12 mouse cellular contexts compared by ENCODE assay signal in genomic region chr12:55061006-55061405, GRCm38 (mm10). TPM values are rescaled to one million over a fixed set of nuclear protein-coding genes. Genes with fewer than 3 reads are reported as not detected.
DNase-seq lines count a peak whose midpoint lies in the region; TF ChIP-seq lines count a peak whose summit lies in the region.
"Had no signal": no experiment of that assay in that cellular context is flagged by ENCODE, and none has a peak within 500 bp of the region (broad histone marks: within the 10 kb centered on the region; RNA-seq: fewer than 3 reads in every experiment).

No protein-coding gene starts in this region.

- H3K27me3 ChIP-seq in liver, adult 2 months (ENCODE audit: control insufficient read depth, insufficient read depth, low read length), result no peaks in the 10 kb centered on the region
- H3K27me3 ChIP-seq: hindbrain, embryonic 15.5 days had no signal

- no peak overlapping the region for H3K27ac ChIP-seq in liver, adult 2 months (replicated peaks; ENCODE audit: insufficient read depth, low read depth, low read length)
- H3K27ac ChIP-seq: hindbrain, embryonic 15.5 days had no signal

- H3K4me3 ChIP-seq in lung, adult 2 months (replicated peaks; ENCODE audit: extremely low read depth, low read depth, low read length), result no peak overlapping the region
- no peak overlapping the region for H3K4me3 ChIP-seq in liver, adult 2 months (ENCODE audit: insufficient read depth, low read depth, low read length)
- H3K4me3 ChIP-seq: hindbrain, embryonic 15.5 days had no signal

- H3K36me3 ChIP-seq in liver, adult 2 months (ENCODE audit: control insufficient read depth, insufficient read depth, low read length), result peaks cover 1% of the 10 kb centered on the region; the same call in 1 of the 2 replicates

- no peaks in the 10 kb centered on the region for H3K79me2 ChIP-seq in liver, adult 2 months (ENCODE audit: control insufficient read depth, insufficient read depth, low read length)

- no peak for TF ChIP-seq CTCF in lung, adult 2 months (IDR thresholded peaks at IDR 0.05; ENCODE audit: insufficient read depth, low read length)
- TF ChIP-seq CTCF in liver, adult 2 months (IDR thresholded peaks at IDR 0.05; ENCODE audit: low read depth, low read length), result no peak

- whole genome bisulfite sequencing in lung, adult 2 months, result 64% methylated on average over 10 of the region's 10 CpGs
- WGBS in liver, adult 2 months, result 76% methylated on average over 10 of the region's 10 CpGs

- H3K4me1 ChIP-seq in lung, adult 2 months (ENCODE audit: control insufficient read depth, insufficient read depth, low read length), result no peaks in the 10 kb centered on the region
- H3K4me1 ChIP-seq in liver, adult 2 months (ENCODE audit: control insufficient read depth, insufficient read depth, low read length), result peaks cover 2% of the 10 kb centered on the region
- H3K4me1 ChIP-seq: hindbrain, embryonic 15.5 days had no signal

- peak; percentile 48 for DNase-seq in adrenal gland, postnatal 14 days
- DNase-seq in adrenal gland, postnatal 4 days (ENCODE audit: low spot score in 2 of 2), result no peak
- DNase-seq in lung, adult 18-20 months, result peak; percentile 14 to 41
- no peak for DNase-seq in lung, adult 2 months
- peak; percentile 37 for DNase-seq in liver, adult 2 months (ENCODE audit: extremely low read depth, low read depth, low spot score)
- peak; percentile 78 for DNase-seq in lung, postnatal 10 days
- DNase-seq in layer of hippocampus, adult 9-11 months, result no peak
- DNase-seq in gastrocnemius, postnatal 4 days (ENCODE audit: low spot score in 2 of 2), result no peak
- DNase-seq: cerebellum, adult 11-12 months; gastrocnemius, postnatal 10 days; thymus, postnatal 14 days had no signal

- no peak for TF ChIP-seq POLR2A in lung, adult 2 months (IDR thresholded peaks at IDR 0.05; ENCODE audit: borderline replicate concordance, extremely low read depth, low read depth, low read length)
- TF ChIP-seq POLR2A in liver, adult 2 months (IDR thresholded peaks at IDR 0.05; ENCODE audit: extremely low read depth, insufficient read depth, low read length), result no peak

- no peak overlapping the region for H3K9ac ChIP-seq in liver, adult 2 months (ENCODE audit: low read depth, low read length)
- H3K9ac ChIP-seq: hindbrain, embryonic 15.5 days had no signal

RNA-seq across cellular contexts. Expression of gene 2700097O09Rik, which starts 18.9 kb away (rescaled TPM):
- 11.5 and 12.8 TPM in 2 replicates for total RNA-seq in adrenal gland, postnatal 14 days (2021)
- 10 to 100 TPM; 13.2 to 13.6 TPM for total RNA-seq in adrenal gland, postnatal 4 days (2021)
- polyA plus RNA-seq in lung, adult 2 months (2012; rRNA removed), result 3.3 and 6.4 TPM in 2 replicates
- 11.5 and 13.0 TPM in 2 replicates for total RNA-seq in liver, adult 2 months (2014; rRNA removed)
- 4.5 and 5.5 TPM in 2 replicates for polyA plus RNA-seq in liver, adult 2 months (2012; rRNA removed)
- 10 to 100 TPM in 1 of 2 experiments, 1 to 10 TPM in 1; 9.4 to 11.1 TPM for total RNA-seq in gastrocnemius, postnatal 4 days (2021)

RNA-seq across cellular contexts. Expression of gene Srp54a, which starts 19.1 kb away (rescaled TPM):
- 145 and 146 TPM in 2 replicates for total RNA-seq in adrenal gland, postnatal 14 days (2021)
- 100 to 1,000 TPM; 123 to 131 TPM for total RNA-seq in adrenal gland, postnatal 4 days (2021)
- polyA plus RNA-seq in lung, adult 2 months (2012; rRNA removed), result 16.7 and 21.0 TPM in 2 replicates
- 52.1 and 91.7 TPM in 2 replicates for total RNA-seq in liver, adult 2 months (2014; rRNA removed)
- polyA plus RNA-seq in liver, adult 2 months (2012; rRNA removed), result 16.5 and 19.5 TPM in 2 replicates
- total RNA-seq in gastrocnemius, postnatal 4 days (2021), result 10 to 100 TPM; 73.8 to 90.5 TPM

RNA-seq across cellular contexts. Expression of gene Baz1a, which starts 46.9 kb away (rescaled TPM):
- total RNA-seq in adrenal gland, postnatal 14 days (2021), result 26.6 and 32.4 TPM in 2 replicates
- total RNA-seq in adrenal gland, postnatal 4 days (2021), result 10 to 100 TPM; 16.4 to 21.4 TPM
- 2.7 and 5.5 TPM in 2 replicates for polyA plus RNA-seq in lung, adult 2 months (2012; rRNA removed)
- total RNA-seq in liver, adult 2 months (2014; rRNA removed), result 5.2 and 6.8 TPM in 2 replicates
- 1.4 and 1.6 TPM in 2 replicates for polyA plus RNA-seq in liver, adult 2 months (2012; rRNA removed)
- 10 to 100 TPM; 11.4 to 13.4 TPM for total RNA-seq in gastrocnemius, postnatal 4 days (2021)

Comparison
In these comparisons a context has a peak if more than half of its experiments do, and no peak if none do; other contexts are left out.
1. DNase-seq: peak in adrenal gland, postnatal 14 days (single experiment), lung, adult 18-20 months (2 of 2), liver, adult 2 months (single experiment) and lung, postnatal 10 days (single experiment); none in adrenal gland, postnatal 4 days (0 of 2), lung, adult 2 months (single experiment), layer of hippocampus, adult 9-11 months (single experiment) and gastrocnemius, postnatal 4 days (0 of 2).